In genomic region chr13:101096221-101096620, GRCm38 (mm10) we compare ENCODE assay signal across 17 mouse cellular contexts.
"Had no signal": no experiment of that assay in that cellular context is flagged by ENCODE, and none has a peak within 500 bp of the region (broad histone marks: within the 10 kb centered on the region; RNA-seq: fewer than 3 reads in every experiment).

No protein-coding gene starts in this region.

- DNase-seq: lung, adult 18-20 months; lung, postnatal 10 days; lung, postnatal 4 days; midbrain, embryonic 14.5 days; retina, postnatal 1 day; right cerebral cortex, adult 18-20 months; right cerebral cortex, postnatal 25 days; right cerebral cortex, postnatal 4 days; spleen, adult 18-20 months; thymus, adult 18-20 months; thymus, postnatal 14 days; thymus, postnatal 36 days had no signal

- H3K4me3 ChIP-seq: midbrain, embryonic 10.5 days; midbrain, embryonic 12.5 days; myocyte; neural tube, embryonic 13.5 days; neural tube, embryonic 15.5 days had no signal

- H3K27ac ChIP-seq: midbrain, embryonic 10.5 days; midbrain, embryonic 12.5 days; neural tube, embryonic 13.5 days; neural tube, embryonic 15.5 days had no signal
